Mouse (Mus musculus) left cerebral cortex, postnatal 4 days (tissue): ENCODE results near the gene Rps16. TPM values are rescaled to one million over a fixed set of nuclear protein-coding genes. Genes with fewer than 3 reads are reported as not detected.

ENCODE experiments used
- DNase-seq: peaks from one replicate; pipeline ENCODE4 v3.0.0-alpha.2; 2022
- intact Hi-C: fragments of 180-260 bp; cut with DNase I; formaldehyde crosslinking; loops from one replicate; pipeline ENCODE4 v1.15.1; 2025
- total RNA-seq, 2 experiments: library from RNA; stranded (reverse); gene quantifications; 2 replicates each; pipeline ENCODE4 v1.2.3; 2021

Rps16 gene
- total RNA-seq, 2 experiments from 2014 or later: 913 to 959 TPM

DNA sequence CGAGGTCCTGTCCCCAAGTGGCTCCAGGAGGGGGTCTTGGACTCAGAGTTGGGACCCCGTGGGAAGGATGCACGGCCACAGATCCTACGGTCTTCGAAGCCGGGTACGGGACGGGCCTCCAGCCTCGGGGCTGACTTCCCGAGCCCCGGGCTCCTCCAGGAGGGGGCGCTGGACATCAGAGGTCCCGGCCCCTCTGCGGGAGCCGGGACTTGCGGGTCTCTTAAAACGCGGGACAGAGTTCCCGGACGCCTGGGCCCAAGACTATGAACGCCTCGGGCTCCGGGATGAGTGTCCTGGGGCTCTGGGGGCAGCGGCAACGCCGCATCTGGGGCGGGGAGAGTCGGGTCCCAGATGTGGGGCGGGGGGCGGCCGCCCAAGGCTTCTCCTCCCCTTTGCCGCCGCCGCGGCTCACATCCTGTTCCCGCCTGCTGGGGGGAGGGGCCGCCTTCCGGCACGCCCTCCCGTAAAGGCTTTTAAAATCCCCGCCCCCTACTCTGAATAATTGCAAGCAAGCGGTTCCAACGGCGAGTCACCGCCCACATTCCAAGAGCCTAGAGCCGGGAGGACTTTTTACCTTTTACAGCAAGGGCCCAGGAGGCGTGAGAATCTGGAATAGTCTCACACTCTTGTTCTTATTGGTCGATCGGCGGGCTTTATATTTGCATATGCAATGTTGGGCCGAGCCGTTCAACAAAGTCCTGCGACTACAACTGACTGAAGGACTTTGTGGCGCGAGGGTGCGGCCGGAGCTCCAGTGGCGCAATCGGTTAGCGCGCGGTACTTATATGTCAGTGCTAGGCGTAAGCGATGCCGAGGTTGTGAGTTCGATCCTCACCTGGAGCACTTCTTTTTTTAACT is 22.0 kb downstream of the Rps16 start, which contains the start of gene Plekhg2:
Gene Plekhg2, minus strand, starts transcription at position 349 of the 858 bp plus-strand sequence.
- intact Hi-C loops: no loop called here
- peak; percentile 94 for DNase-seq

DNA sequence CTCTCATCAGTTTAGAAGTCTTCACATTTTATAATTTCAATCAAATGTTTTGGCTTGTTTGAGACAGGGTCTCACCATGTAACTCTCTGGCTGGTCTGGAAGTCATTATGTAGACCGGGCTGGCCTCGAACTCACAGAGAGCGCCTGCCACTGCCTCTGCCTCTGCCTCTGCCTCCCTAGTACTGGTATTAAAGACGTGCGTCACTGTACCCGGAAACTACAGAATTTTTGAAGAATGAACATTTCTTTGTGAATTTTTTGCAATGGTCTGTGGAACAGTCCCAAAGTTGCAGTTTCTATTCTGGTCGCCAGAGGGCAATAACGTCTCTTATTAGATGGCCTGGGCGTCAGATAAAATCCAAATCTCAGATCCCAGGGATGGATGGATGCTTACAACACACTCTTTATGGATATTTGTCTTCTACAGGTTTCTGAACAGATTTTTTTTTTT is 22.7 kb downstream of the Rps16 start:
- intact Hi-C loops: no loop called here
- DNase-seq: peak; percentile 74

DNA sequence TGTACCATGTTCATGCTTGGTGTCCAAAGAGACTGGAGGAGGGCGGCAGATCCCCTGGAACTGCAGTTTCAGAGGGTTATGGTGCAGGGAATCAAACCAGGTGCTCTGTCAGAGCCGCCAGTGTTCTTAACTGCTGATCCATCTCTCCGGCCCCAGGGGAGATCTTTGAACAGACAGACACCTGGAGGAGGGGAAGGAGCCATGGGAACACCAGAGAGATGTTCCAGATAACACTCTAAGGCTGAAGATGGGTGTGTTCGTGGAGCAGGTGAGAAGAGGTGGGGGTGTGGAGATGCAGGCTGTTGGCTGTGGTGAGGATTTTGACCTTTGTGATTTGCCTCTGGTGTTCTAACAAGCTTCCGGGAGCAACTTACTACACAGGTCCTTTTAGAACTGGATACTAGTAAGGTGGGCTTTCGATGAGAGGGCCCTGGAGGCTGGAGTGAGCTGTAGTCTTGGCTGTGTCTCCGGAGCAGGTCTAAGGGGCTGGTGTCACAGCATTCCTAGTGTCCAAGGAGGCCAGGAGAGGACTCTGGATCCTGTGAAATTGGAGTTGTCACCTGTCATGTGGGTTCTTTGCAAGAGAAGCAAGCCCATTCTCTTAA is 23.5 kb downstream of the Rps16 start:
- intact Hi-C loops: no loop called here
- DNase-seq: no peak

DNA sequence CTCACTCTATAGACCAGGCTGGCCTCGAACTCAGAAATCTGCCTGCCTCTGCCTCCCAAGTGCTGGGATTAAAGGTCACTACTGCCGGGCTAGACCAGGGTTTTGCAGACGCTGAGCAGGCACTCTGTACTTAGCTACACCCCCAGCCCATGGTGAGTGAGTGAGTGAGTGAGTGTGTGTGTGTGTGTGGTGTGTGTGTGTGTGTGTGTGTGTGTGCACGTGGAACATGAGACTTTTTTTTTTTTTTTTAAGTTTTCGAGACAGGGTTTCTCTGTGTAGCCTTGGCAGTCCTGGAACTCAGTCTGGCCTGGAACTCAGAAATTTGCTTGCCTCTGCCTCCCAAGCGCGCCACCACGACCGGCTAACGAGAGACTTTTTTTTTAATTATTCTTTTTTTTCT is 24.2 kb downstream of the Rps16 start:
- no peak for DNase-seq
- intact Hi-C loops: no loop called here

DNA sequence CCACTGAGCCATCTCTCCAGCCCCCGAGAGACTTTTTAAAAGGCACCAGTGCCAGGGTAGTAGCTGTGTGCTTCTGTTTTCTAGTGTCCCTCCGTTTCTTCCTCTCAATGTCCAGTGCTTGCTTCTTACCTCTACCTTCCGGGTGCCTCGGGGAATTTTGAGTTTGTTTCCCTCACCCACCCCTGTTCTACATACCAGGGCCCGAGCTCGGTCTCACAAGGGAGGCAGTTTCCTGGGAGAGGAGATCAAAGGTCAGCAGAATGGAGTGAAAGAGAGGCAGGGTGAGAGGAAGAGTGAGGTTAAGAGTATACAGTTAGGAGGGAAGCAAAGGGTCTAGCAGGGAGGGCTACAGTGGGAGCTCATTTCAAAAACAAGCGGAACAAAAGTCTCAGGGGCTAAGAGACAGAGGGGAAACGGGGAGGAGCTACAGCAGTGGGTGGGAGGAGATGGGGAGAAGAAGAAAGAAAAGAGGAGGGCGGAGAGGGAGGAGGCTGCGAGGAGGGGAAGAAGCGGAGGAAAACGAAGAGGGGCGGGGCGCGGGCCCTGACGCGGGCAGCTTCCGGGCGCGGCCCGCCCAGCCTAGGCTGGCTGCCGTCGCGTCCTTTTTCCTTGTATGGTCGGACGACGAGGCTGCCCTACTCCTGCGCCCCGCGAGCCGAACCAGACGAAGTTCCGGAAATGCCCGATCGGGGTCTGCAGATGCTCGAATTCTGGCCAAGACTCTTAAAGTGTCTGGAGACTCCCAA is 24.9 kb downstream of the Rps16 start:
- DNase-seq: peak; percentile 82
- intact Hi-C loops: no loop called here

DNA sequence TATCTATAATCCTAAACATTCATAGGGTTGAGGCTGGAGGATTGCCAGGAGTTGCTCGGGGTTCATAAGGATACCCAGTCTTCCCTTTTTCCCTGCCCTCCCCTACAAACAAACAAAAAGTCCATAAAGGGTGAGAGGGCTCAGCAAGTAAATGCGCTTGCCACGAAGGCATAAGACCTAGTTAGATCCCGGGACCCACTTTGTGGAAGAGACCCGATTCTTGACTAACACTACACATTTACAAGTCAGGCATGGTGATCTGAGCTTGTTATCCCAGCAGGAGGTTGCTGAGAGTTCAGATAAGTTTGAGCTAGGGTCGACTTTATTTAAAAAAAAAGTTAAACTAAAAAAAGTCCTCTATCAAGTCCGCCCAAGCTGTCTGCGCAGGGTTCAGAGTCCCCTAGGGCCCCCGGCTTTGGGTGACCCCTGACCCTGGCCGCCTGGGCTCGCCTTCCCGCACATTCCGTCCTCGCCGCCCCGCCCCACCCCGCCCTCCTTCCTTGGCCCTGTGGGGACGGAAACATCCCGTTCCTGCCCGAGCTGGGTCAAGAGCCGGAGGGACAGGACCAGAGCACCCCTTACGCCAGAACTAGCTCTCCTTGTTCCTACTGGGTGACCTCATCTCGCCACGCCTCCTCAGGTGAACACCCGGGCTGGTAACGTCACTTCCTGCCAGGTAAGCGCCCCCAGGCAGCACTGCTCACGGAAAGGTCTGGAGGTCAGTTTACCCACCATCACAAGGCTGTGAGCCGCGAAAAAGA is 25.7 kb downstream of the Rps16 start:
- intact Hi-C loops: no loop called here
- DNase-seq: peak; percentile 27

DNA sequence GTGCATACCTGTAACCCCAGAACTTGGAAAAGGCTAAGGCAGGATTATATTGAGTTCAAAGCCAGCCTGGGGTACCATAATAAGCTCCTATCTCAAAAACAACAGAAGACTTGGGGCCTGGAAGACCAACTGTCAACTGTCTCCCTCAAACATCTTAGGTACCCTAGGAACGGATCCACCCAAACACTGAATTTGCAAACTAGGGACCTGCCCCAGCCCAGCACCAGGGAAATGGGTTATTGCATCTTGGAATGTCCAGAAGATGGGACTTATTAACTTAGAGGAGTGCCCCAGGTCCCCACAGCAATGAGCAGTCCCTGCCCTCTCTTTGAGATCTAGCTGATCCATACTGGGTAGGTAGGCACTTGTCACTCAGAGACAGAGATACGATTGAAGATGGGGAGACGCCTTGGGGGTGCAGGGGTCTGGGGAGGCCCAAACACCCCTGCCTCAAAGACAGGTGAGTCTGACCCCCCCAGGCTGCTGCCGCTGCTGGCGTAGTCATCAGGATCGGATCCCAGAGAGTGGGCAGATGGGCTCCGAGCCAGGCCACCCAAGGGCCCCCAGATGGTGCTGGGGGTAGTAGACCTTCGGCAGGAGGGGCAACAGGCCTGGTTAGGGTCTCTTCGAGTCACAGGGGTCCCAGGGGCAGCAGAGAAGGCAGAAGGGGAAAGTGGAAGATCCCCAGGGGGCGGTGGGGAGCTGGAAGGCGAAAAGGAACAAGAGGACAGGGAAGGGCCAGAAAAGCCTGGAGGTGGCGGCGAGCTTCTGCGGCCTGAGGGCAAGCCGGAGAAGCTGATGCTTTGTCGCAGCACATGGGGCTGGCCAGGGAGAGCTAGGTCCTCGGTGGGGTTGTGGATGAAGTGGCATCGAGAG is 27.0 kb downstream of the Rps16 start:
- intact Hi-C loops: no loop called here
- DNase-seq: peak; percentile 21

DNA sequence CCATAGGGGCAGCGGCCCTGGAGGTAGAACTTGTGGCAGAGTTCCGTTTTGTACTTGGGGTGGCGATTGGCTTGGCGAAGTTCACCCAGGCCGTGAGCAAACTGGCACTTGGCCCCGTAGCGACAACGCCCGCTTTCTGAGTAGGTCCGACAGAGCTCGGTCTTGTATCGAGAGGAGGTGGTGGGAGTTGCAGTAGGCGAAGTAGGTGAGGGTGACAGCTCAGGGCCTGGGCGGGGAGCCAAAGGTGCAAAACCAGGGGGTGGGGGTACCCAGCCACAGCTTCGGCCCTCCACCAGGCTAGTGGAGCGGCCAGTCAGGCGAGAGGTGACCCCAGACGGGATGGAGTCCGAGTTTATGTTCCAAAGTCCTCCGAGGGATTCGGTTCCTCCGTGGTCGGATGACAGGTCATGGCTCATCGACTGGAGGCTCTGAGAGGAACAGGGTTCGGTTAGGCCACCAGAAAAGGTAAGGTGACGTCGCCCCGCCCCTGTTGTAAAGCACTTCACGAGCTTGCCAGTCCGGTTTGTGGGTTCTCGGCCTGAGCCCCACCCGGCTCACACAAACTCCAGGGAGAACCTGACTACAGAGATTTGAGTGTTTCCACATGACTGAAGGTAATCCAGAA is 27.7 kb downstream of the Rps16 start:
- DNase-seq: peak; percentile 19
- intact Hi-C loops: no loop called here

DNA sequence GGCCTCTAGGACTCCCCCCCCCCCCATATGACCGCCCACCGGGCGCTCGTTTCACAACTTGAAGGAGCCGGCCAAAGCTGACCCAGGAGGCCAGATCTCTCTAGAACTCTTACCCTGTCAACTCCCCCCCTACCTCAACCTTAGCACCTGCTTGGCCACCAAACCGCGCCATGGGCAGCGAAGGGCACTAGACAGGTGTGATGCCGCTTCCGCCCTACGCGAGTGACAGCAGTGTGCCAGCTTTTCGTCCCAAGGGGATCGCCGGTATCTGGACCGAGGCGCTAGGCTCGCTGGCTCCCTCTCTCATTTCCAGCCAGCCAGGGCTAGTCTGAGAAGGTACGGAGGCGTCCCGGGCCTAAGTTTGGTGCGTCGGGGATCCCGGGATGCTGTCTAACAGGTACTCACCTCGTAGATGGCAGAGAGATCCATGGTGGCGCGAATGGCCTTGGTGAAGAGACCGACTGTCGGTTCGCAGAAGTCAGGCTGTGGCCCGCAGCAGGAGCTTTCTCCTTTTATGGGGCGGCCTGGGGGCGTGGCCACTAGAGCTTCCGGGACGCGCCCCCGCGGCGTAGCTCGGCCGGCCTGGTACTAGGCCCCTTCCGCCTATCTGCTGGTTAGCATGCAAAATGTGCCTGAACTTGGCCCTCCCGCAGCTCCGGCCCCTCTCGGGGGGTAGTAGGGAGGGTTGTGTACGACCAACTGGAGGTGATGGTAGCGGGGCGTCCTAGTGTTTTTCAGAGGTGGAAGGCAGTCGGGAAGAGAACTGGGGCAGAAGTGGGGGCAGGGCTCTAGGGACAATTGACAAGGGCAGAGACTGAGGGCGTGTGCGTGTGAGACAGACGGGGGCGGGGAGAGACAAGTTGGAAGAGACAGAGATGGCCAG is 28.6 kb downstream of the Rps16 start:
- DNase-seq: peak; percentile 78
- intact Hi-C loops: no loop called here

DNA sequence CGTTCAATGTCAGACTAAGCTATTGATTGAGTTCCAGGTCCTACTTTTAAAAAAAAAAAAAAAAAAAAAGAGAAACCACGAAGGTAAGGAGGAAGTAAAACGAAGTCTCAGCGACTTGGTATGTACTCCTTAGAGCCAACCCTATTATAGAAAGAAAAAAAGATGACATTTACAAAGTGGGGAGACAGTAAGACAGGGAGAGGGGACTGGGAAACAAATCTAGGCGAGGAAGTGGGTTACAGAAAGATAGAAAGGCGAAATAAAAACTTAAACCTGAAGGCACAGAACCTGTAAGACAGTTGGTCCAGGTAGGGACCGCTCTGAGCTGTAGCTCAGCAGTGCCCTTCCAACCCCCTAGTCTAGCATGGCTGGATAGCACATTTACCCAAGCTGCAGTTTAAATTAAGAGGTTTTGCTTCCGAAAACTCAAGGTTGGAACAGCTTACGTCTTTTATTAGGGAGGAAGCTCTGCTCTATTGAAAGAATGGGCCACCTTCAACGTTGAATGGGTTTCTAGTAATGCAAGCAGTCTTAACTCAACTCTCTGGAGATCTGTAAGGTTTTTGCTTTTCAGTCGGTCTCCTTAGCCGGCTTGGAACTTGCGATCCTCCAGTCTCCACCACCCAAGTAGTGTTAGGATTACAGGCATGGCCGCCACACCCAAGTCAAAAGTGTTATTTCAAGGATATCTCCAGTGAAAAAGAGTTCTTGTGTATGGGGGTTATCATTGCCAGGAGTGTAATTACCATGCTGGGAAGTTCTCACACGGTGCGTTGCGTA is 30.0 kb downstream of the Rps16 start, which contains the start of gene Zfp36:
Gene Zfp36, minus strand, starts transcription at position 17 of the 780 bp plus-strand sequence.
- no peak for DNase-seq
- intact Hi-C loops: no loop called here

DNA sequence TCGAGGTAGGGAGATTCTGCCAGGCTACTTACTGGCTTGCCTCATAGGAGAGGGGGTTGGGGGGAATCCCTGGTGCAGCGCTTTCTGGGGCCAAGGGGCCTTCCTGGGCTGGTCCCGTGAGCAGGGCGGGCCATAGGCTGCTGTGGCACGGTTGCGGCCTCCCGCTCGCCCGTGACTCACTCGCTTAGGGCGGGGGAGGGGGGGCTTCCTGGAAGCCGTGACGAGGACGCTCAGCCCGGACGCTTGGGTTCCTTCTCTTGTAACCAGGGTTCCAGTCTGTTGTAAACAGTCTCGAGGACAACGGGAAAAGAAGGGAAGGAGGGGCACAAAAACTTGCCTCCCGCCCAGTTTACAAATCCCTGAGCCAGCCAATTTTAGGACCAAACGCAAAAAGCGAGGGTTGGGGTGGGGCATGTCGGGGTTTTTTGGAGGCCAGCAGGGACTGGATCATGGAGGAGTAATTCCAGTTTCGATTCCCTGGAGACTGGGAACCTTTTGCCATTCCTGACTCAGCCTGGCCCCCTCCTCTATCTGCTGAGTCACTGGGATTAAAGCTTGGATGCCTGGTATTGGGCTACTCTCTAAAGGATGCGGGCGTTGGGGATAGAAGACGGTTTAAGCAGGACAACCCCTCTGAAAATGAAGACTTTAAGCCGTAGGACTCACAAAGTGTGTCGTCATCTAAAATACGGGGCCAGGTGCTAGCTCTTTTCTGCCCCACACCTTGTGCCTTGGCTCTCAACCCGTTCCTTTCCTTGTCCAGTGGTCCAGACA is 30.8 kb downstream of the Rps16 start:
- peak; percentile 23 for DNase-seq
- intact Hi-C loops: no loop called here

DNA sequence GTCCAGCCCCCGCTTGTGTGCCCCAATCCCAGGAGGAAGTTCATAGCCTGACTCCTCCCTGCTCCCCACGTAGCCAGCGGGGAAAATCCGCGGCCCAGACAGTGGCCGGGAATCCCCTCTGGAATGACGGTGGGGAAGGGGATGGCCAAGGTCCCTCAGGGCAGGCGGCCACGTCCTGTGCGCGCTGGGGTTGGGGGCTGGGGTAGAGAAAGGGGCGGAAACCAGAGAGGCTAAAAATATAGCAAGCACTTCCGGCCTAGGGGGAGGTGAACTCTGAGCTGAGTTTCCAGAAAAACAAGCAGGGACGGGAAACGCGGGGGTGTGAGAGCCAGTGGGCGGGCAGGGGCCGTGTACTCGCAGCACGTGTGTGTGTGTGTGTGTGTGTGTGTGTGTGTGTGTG is 31.5 kb downstream of the Rps16 start:
- DNase-seq: peak; percentile 48
- intact Hi-C loops: no loop called here

DNA sequence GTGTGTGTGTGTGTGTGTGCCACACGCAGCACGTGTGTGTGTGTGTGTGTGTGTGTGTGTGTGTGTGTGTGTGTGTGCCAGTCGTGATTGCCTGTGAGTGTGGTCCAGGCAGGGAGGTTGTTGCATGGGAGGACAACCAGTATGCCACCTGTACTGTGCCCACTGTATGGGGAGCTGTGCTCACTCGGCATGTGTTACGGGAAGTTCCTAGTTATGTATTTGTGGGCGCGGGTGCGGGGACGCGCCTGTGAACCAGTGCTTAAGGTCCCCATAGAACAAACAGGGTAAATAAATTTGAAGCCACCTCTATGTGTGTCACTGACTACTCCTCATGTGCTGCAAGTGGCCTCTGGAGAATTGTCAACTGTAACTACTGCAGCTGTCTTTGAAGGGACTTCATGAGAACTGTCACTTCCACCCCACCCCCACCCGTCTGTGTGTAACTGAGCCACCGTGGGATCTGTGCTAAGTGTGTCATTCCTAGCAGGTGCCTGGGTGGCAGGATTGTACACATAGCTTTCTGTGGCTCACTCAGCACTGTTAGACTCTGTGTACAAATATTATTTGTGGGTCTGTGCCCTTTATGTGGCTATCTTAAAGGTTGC is 32.0 kb downstream of the Rps16 start:
- no peak for DNase-seq
- intact Hi-C loops: no loop called here

DNA sequence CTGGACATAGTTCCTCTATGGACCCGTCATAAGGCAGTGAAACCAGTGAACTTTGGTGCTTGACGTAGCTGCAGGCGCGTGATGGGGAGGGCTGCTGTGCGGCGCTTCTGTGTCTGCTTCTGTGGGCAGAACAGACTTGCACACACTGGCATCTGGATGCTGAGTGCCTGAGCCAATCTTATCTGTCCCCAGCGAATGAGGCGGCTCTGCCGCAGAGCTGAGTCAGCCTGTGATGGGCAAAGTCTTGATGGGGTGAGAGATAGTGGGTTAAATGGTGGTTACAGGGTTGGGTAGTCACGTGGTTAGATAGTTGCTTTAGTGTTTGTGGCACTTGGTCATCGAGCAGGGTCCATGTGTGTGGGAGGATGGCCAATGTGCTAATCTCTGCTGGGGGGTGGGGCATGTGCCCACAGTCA is 32.5 kb downstream of the Rps16 start:
- no peak for DNase-seq
- intact Hi-C loops: no loop called here

DNA sequence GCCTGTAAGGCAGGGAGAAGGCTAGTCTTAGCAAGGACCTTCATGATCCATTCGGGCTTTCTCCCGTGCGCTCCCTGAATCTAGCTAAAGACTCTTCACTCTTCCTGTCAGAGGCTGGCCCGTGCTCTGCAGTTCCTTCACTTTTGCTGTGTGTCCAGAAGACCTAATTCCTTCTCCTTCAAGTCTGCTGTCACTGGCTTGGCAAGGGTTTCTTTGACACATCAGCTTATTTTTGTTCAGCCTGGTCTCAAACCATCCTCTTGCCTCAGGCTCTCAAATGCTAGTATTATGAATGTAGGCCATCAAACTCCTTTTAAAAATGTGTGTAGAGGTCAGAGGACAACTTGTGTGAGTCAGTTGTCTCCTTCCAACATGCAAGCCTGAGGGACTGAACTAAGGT is 33.2 kb downstream of the Rps16 start:
- DNase-seq: no peak
- intact Hi-C loops: no loop called here

DNA sequence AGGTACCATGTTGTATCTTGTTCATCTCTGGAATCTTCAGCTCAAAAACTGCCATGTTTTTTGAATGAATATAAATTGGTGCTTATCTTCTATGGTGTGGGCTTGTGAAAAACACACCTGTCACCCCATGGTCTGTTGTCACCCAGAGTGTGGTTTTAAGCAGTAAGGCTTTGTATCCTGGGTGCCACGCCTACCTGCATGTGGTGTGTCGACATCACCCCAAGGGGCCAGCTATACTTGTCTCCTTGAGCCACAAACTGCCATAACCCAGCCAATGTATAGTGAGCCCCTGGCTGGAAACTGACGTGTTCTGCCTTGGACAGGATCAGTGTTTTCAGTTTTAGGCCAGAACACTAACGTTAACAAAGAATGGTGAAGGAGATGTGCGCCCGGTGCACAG is 33.7 kb downstream of the Rps16 start:
- intact Hi-C loops: no loop called here
- DNase-seq: no peak
